Mouse (Mus musculus): ENCODE measurements around the gene Apol9b. TPM values are rescaled to one million over a fixed set of nuclear protein-coding genes. Genes with fewer than 3 reads are reported as not detected.

Apol9b gene
- total RNA-seq, 2 experiments from 2014 or later, result not detected

- DNase-seq, result no peak
These were observed 44.5 kb downstream of the Apol9b start for GRCm38 (mm10) chr15:77773099-77773915.

GRCm38 (mm10) chr15:77774303-77774702 lies 45.5 kb downstream of the Apol9b start:
- intact Hi-C loops (cut with DNase I), result no loop called here
- DNase-seq, result no peak

More at GRCm38 (mm10) chr15:77773099-77773915, 44.5 kb downstream of the Apol9b start:
- intact Hi-C loops (cut with DNase I), result no loop called here

- DNase-seq, result peak; percentile 75 to 76
- intact Hi-C loops (cut with DNase I), result no loop called here
These were observed 46.5 kb downstream of the Apol9b start for GRCm38 (mm10) chr15:77775186-77775963.

GRCm38 (mm10) chr15:77782449-77783014 lies 53.7 kb downstream of the Apol9b start:
- intact Hi-C loops (cut with DNase I), result loop anchor here (2.0 to 5.0 kb wide), 2 partner anchors 65 to 134 kb away; no protein-coding TSS in a partner anchor
- no peak for DNase-seq

GRCm38 (mm10) chr15:77784039-77784824 lies 55.4 kb downstream of the Apol9b start:
- intact Hi-C loops (cut with DNase I), result loop anchor here (5.0 kb wide), 1 partner anchor 63 kb away; no protein-coding TSS in a partner anchor
- no peak for DNase-seq

GRCm38 (mm10) chr15:77785807-77786206 lies 57.0 kb downstream of the Apol9b start:
- DNase-seq, result no peak
- intact Hi-C loops (cut with DNase I), result no loop called here

Other genes with a start within 250 kb of the Apol9b start
- not detected for gene Apol11a, start 220.8 kb upstream of the Apol9b start, total RNA-seq (2021)
- gene Apol7c, start 195.7 kb upstream of the Apol9b start, total RNA-seq (2021), result not detected
- gene 1700025B11Rik, start 167.1 kb upstream of the Apol9b start, total RNA-seq (2021), result not detected
- under 1 TPM; 0.17 to 0.61 TPM for gene Apol10b, start 132.9 kb upstream of the Apol9b start, total RNA-seq (2021)
- gene Gm36245, start 129.8 kb upstream of the Apol9b start, total RNA-seq (2021), result not detected
- not detected for gene Apol11b, start 85.8 kb upstream of the Apol9b start, total RNA-seq (2021)
- under 1 TPM in 1 of 2 experiments, not detected in 1; 0.96 TPM for gene Apol7e, start 30.2 kb upstream of the Apol9b start, total RNA-seq (2021)
- under 1 TPM in 1 of 2 experiments, not detected in 1; 0.47 TPM for gene Apol8, start 28.0 kb downstream of the Apol9b start, total RNA-seq (2021)
- gene Myh9, start 113.1 kb downstream of the Apol9b start, total RNA-seq (2021), result 10 to 100 TPM; 48.4 to 49.1 TPM
- gene Txn2, start 200.0 kb downstream of the Apol9b start, total RNA-seq (2021), result 100 to 1,000 TPM; 207 to 218 TPM
- under 1 TPM; 0.64 to 0.87 TPM for gene Foxred2, start 227.7 kb downstream of the Apol9b start, total RNA-seq (2021)
- gene Eif3d, start 241.8 kb downstream of the Apol9b start, total RNA-seq (2021), result 10 to 100 TPM; 52.9 to 53.9 TPM